Mouse (Mus musculus) liver, embryonic 12.5 days (tissue): ENCODE results near the gene Arl8a. TPM values are rescaled to one million over a fixed set of nuclear protein-coding genes. Genes with fewer than 3 reads are reported as not detected.

Source experiments
- ATAC-seq: fragments of 200-750 bp; cut with Nextera tagmentation; 2 replicates; pipeline ENCODE4 v1.8.0; 2017; ENCODE audit warnings: moderate number of reproducible peaks, mild to moderate bottlenecking, moderate library complexity
- H3K27ac ChIP-seq: fragments of 300-500 bp; sonication (generic); 2 replicates; pipeline ENCODE4 v1.5.1; 2016; ENCODE audit warnings: mild to moderate bottlenecking
- H3K27me3 ChIP-seq: fragments of 300-500 bp; sonication (generic); replicated peaks from 2 replicates; pipeline ENCODE4 v1.6.1; 2016; ENCODE audit warnings: mild to moderate bottlenecking, moderate library complexity
- H3K36me3 ChIP-seq: fragments of 300-500 bp; sonication (generic); 2 replicates; pipeline ENCODE4 v1.6.1; 2016; ENCODE audit warnings: mild to moderate bottlenecking, moderate library complexity
- H3K4me1 ChIP-seq: fragments of 300-500 bp; sonication (generic); 2 replicates; pipeline ENCODE4 v1.6.1; 2016
- H3K4me2 ChIP-seq: fragments of 300-500 bp; sonication (generic); 2 replicates; pipeline ENCODE4 v1.6.1; 2016; ENCODE audit warnings: mild to moderate bottlenecking, moderate library complexity
- H3K4me3 ChIP-seq: fragments of 300-500 bp; sonication (generic); 2 replicates; pipeline ENCODE4 v1.5.1; 2016; ENCODE audit warnings: mild to moderate bottlenecking, moderate library complexity
- H3K9ac ChIP-seq: fragments of 300-500 bp; sonication (generic); 2 replicates; pipeline ENCODE4 v1.6.1; 2016; ENCODE audit warnings: mild to moderate bottlenecking, moderate library complexity
- H3K9me3 ChIP-seq: fragments of 300-500 bp; sonication (generic); replicated peaks from 2 replicates; pipeline ENCODE4 v1.6.1; 2016; ENCODE audit warnings: mild to moderate bottlenecking, moderate library complexity
- WGBS: fragments of 180-500 bp; shearing (Covaris S2); methylation state at CpG from one replicate; pipeline ENCODE4 v1.1.7; 2016; ENCODE audit not compliant: insufficient replicate concordance; 5-methylcytosine and 5-hydroxymethylcytosine counted together
- polyA plus RNA-seq: library from polyadenylated mRNA; unstranded; fragments of >200 nt; fragmentation: Nextera tagmentation; extraction: Ambion mirVana; gene quantifications from 2 replicates; pipeline ENCODE4 v1.2.1, GENCODE M21; 2016

The Arl8a gene
- polyA plus RNA-seq, 1 experiment from 2014 or later: 15.8 TPM

DNA sequence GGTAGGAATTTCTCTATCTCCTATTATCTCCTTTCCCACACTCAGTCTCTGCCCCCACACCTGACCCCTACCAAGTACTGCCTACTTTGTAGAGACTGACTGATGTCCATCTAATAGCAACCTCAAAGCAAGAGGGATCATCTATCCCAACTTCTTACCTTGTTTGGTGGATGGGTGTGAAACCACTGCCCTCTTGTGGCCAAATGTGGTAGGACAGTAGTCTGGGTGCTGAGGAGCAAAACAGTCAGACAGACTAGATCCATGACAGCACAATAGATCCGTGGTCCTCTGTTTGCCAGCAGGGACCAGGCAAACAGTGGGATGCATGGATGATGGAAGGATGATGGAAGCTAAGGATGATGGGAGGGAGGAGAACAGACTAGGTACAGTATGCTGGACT is 10.1 kb upstream of the Arl8a start:
- no peak overlapping the region for H3K4me3 ChIP-seq
- H3K36me3 ChIP-seq: peaks cover 32% of the 10 kb centered on the region
- WGBS: 8% methylated on average over 1 of the region's 1 CpGs
- ATAC-seq: no peak
- H3K9me3 ChIP-seq: no peaks in the 10 kb centered on the region
- H3K4me2 ChIP-seq: no peak overlapping the region
- H3K9ac ChIP-seq: no peak overlapping the region
- no peak overlapping the region for H3K27ac ChIP-seq
- no peaks in the 10 kb centered on the region for H3K27me3 ChIP-seq
- peaks cover 47% of the 10 kb centered on the region for H3K4me1 ChIP-seq

DNA sequence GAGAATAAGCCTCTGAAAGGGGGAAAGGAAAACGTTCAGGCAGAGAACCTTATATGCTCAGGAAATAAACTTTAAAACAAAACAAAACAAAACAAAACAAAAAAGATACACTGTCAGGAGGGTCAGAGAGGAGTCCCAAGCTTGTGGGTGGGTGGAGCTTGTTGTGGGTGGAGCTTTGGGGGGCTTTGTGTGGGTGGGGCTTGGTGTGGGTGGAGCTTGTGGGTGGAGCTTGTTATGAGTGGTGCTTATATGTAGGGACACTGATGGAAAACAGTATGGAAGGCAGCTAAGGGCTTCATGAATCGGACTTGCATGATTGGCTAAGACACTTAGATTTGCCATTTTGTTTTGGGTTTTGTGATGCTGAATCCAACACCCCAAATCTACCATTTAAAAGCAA is 6.7 kb upstream of the Arl8a start:
- Histone ChIP-seq H3K4me3 (no peak overlapping the region), H3K9ac (no peak overlapping the region), H3K27me3 (peaks cover 5% of the 10 kb centered on the region; the same call in 1 of the 2 replicates), H3K36me3 (peaks cover 54% of the 10 kb centered on the region), H3K27ac (no peak overlapping the region), H3K4me1 (peaks cover 13% of the 10 kb centered on the region), H3K4me2 (no peak overlapping the region), H3K9me3 (no peaks in the 10 kb centered on the region)
- WGBS: 63% methylated on average over 2 of the region's 2 CpGs
- no peak for ATAC-seq

DNA sequence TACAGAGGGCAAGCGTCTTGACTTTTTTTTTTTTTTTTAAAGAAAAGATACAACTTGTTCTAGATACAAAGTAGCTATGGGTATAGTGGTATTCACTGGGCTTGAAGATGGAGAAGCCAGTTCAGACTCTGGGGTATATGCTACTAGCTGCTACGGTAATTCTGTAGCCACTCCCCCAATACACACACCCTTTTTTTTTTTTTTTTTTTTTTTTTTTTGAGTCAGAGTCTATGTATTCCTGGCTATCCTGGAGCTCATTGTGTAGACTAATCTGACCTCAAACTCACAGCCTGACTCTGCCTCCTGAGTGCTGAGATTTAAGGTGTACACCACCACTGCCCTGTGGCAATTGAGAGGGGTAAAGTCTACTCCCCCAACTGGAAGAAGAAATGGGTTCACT is 4.2 kb upstream of the Arl8a start:
- Histone ChIP-seq H3K4me3 (no peak overlapping the region), H3K27me3 (peaks cover 5% of the 10 kb centered on the region; the same call in 1 of the 2 replicates), H3K27ac (no peak overlapping the region), H3K9ac (no peak overlapping the region), H3K9me3 (no peaks in the 10 kb centered on the region), H3K36me3 (peaks cover 46% of the 10 kb centered on the region), H3K4me2 (no peak overlapping the region), H3K4me1 (peaks cover 17% of the 10 kb centered on the region)
- 68% methylated on average over 2 of the region's 2 CpGs for WGBS
- ATAC-seq: no peak

DNA sequence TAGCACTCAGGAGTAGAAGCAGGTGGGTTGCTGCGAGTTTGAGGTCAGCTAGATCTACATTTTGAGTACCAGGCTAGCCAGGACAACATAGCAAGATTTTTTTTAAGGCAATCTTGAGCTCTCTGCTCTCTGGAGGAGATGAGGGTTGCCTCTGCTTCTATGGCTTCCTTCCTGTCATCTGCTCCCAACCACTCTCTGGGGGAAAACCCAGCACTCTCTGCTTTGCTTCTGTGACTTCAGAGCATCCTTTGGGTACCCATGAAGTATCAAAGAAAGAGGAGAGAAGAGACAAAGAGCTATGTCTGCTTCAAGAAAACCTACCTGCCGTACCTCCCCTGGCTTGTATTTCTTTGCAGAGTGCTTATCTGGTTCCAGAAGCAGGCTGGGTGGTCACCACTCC is 2.7 kb upstream of the Arl8a start:
- H3K36me3 ChIP-seq: peaks cover 42% of the 10 kb centered on the region
- H3K4me1 ChIP-seq: peaks cover 26% of the 10 kb centered on the region
- H3K27ac ChIP-seq: no peak overlapping the region
- WGBS: 72% methylated on average over 2 of the region's 2 CpGs
- H3K4me3 ChIP-seq: no peak overlapping the region
- ATAC-seq: no peak
- no peak overlapping the region for H3K4me2 ChIP-seq
- H3K9me3 ChIP-seq: no peaks in the 10 kb centered on the region
- peaks cover 5% of the 10 kb centered on the region; the same call in 1 of the 2 replicates for H3K27me3 ChIP-seq
- no peak overlapping the region for H3K9ac ChIP-seq

DNA sequence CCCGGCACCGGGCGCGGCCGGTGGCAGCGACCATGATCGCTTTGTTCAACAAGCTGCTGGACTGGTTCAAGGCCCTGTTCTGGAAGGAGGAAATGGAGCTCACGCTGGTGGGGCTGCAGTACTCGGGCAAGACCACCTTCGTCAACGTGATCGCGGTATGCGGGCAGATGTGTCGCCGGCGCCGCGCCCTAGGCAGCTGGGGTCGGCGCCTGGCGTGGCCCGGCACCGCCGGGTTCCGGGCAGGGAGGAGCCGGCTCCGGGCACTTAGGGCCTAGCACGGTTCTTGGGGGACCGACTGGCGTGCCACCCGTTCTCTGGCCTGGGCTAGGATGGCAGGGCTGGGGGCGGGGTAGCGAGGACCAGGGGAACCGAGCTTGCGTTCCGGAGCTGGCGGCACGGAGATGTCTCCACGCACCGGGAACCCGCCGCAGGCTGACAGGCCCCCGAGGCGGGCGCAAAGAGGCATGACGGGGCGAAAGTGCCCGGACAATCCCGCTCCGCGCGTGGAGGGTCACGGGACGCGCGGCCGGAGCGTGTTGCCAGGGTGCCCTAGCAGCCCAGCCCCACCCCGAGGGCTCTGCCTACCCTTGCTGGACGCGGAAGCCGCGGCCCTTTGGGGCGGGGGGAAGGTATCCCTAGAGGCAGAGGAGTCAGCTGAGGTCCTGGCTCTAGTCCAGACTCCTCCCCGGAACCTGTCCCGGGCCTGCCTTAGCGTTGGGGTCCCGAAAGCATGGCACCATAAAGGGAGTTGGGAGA is 500 bp downstream of the Arl8a start:
- Histone ChIP-seq H3K9ac (peak overlapping the region; percentile 82), H3K27me3 (peaks cover 5% of the 10 kb centered on the region; the same call in 1 of the 2 replicates), H3K36me3 (peaks cover 21% of the 10 kb centered on the region), H3K4me1 (peaks cover 26% of the 10 kb centered on the region), H3K4me2 (peak overlapping the region; percentile 98), H3K9me3 (no peaks in the 10 kb centered on the region), H3K27ac (peak overlapping the region; percentile 83), H3K4me3 (peak overlapping the region; percentile 78)
- WGBS: under 1% methylated on average over 69 of the region's 69 CpGs
- peak; percentile 68 for ATAC-seq

DNA sequence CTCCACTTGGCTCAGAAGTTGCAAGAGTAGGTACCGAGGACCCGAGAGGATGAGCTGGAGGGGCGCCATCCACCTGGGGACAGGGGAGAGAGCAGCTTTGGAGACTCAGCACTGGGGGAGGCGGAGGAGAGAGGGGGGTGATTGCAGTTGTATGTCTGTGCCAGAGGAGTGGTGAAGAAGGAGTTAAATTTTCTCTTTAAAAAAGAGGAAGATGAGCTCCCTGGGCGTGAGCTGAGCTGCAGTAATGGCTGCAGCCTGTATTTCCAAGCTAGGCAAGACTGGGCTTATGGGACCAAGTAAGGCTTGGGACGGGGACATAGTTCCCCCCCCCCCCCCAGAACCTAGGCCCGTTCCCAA is 1.1 kb downstream of the Arl8a start:
- Histone ChIP-seq H3K36me3 (peaks cover 18% of the 10 kb centered on the region), H3K4me3 (peak overlapping the region; percentile 78), H3K4me1 (peaks cover 26% of the 10 kb centered on the region), H3K27ac (peak overlapping the region; percentile 83), H3K27me3 (peaks cover 5% of the 10 kb centered on the region; the same call in 1 of the 2 replicates), H3K4me2 (peak overlapping the region; percentile 98), H3K9ac (peak overlapping the region; percentile 82), H3K9me3 (no peaks in the 10 kb centered on the region)
- 5% methylated on average over 7 of the region's 7 CpGs for WGBS
- ATAC-seq: no peak

DNA sequence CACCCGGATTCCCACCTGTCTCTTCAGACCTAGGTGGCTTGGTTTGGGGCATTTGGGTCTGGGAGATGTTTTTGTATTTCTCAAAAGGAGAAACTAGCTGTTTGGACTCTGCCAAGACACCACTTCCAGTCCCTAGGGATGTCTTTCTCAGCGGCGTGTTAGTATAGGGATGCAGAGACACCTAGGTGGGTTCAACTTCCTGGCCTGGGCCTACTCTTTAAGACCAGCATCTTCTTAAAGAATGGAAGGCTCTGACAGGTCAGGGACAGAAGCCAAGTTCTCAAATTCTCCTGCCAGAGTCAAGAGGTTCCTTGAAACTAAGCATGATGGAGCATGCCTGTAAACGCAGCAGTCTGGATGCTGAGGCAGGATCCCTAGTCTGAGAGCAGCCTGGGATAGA is 1.9 kb downstream of the Arl8a start:
- Histone ChIP-seq H3K36me3 (peaks cover 10% of the 10 kb centered on the region), H3K9ac (no peak overlapping the region), H3K4me2 (peak overlapping the region; percentile 98), H3K27ac (peak overlapping the region; percentile 13; the same call in 1 of the 2 replicates), H3K9me3 (no peaks in the 10 kb centered on the region), H3K4me3 (peak overlapping the region; percentile 78; the same call in 1 of the 2 replicates), H3K27me3 (0 out of 2 replicates have a peak, but pooled peaks cover under 1% of the 10 kb centered on the region), H3K4me1 (peaks cover 26% of the 10 kb centered on the region)
- no peak for ATAC-seq
- 76% methylated on average over 4 of the region's 4 CpGs for WGBS

DNA sequence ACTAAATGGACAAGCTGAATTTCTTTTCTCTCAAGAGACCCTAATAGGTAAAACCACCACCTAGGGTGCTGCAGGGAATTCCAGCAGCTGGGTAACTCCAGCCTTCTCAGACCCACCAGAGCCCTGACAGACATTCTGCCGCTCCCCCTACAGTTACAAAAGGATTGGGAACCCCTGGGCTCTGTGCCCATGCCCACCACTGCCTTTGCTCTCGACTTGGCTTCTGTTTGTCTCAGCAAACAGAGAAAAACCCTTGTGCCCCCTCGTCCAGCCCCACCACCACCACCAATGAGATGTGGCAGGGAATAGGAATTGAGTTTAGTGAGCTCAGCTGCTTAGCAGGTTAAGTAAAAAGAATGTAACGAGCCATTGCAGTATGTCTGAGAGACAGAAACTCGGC is 2.4 kb downstream of the Arl8a start:
- Histone ChIP-seq H3K4me3 (no peak overlapping the region), H3K9me3 (no peaks in the 10 kb centered on the region), H3K4me2 (no peak overlapping the region), H3K9ac (no peak overlapping the region), H3K27me3 (no peaks in the 10 kb centered on the region), H3K36me3 (peaks cover 5% of the 10 kb centered on the region), H3K4me1 (peaks cover 28% of the 10 kb centered on the region), H3K27ac (no peak overlapping the region)
- WGBS: 75% methylated on average over 5 of the region's 5 CpGs
- no peak for ATAC-seq

DNA sequence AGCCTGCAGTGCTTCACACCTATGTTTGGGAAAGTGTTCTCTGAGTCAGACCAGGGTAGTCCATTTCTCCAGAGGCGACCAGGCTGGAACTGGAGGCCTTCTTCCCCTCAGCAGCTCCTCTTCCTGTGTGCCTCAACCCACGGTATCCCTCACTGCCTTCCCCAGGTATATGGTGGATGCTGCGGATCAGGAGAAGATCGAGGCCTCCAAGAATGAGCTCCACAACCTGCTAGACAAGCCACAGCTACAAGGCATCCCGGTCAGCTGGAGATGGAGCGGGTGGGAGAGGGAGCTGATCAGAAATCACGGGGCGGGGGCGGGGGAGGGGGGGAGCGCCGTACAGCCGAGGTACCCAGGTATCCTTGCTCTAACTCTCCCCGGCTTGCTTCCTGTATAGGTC is 7.4 kb downstream of the Arl8a start:
- WGBS: 60% methylated on average over 12 of the region's 13 CpGs
- no peak for ATAC-seq
- H3K27ac ChIP-seq: 0 out of 2 replicates have a peak overlapping the region, but pooled peaks have one; percentile 21
- H3K9me3 ChIP-seq: no peaks in the 10 kb centered on the region
- H3K36me3 ChIP-seq: peaks cover 20% of the 10 kb centered on the region
- no peak overlapping the region for H3K9ac ChIP-seq
- peak overlapping the region; percentile 46 for H3K4me2 ChIP-seq
- H3K4me3 ChIP-seq: no peak overlapping the region
- H3K27me3 ChIP-seq: 0 out of 2 replicates have a peak, but pooled peaks cover 2% of the 10 kb centered on the region
- peaks cover 16% of the 10 kb centered on the region for H3K4me1 ChIP-seq

DNA sequence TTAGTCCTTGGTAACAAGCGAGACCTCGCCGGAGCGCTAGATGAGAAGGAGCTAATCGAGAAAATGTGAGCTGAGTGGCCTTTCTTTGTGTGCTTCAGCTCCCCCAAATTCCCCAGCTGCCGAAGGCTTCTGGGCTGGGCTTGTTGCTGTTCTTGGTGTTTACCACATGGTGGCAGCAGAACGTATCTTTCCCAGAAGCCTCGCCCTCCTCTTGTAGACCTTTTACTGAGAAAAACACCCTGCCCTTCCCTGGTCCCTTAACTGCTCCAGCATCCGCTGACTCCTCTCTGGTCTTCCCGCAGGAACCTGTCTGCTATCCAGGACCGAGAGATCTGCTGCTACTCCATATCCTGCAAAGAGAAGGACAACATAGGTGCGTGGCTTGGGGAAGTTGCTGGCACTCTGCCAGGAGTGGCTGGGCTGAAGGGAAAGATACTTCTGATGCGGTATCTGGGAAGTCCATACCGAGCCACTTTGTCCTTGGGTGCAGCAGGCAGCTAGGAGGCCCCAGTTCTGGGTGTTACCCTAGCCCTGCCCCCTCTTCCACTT is 7.9 kb downstream of the Arl8a start:
- Histone ChIP-seq H3K36me3 (peaks cover 20% of the 10 kb centered on the region), H3K9me3 (no peaks in the 10 kb centered on the region), H3K4me2 (peak overlapping the region; percentile 46), H3K4me1 (peaks cover 16% of the 10 kb centered on the region), H3K9ac (no peak overlapping the region), H3K4me3 (no peak overlapping the region), H3K27ac (peak overlapping the region; percentile 34), H3K27me3 (0 out of 2 replicates have a peak, but pooled peaks cover 7% of the 10 kb centered on the region)
- ATAC-seq: peak; percentile 75
- WGBS: 15% methylated on average over 14 of the region's 14 CpGs

DNA sequence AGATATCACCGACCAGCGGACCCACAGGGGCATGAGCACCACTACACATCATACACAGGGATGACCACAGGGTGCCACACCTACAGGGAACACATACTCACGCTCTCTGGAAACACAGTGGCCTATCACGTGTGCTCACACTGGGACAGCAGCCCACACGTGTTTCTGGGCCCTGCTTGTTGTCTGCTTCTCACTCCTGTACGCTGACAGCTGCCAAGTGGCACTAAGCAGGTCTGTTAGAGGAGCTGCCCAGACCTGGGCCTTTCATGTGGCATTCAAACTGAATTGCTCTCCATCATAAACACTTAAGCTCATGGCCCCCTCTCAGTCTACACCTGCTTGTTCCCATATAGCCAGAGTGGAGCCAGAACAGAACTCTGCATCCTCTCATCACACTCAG is 9.7 kb downstream of the Arl8a start:
- Histone ChIP-seq H3K27ac (no peak overlapping the region), H3K4me3 (no peak overlapping the region), H3K36me3 (peaks cover 17% of the 10 kb centered on the region), H3K27me3 (0 out of 2 replicates have a peak, but pooled peaks cover 12% of the 10 kb centered on the region), H3K4me2 (no peak overlapping the region), H3K9me3 (no peaks in the 10 kb centered on the region), H3K9ac (no peak overlapping the region), H3K4me1 (peaks cover 16% of the 10 kb centered on the region)
- ATAC-seq: no peak
- WGBS: 75% methylated on average over 6 of the region's 6 CpGs

DNA sequence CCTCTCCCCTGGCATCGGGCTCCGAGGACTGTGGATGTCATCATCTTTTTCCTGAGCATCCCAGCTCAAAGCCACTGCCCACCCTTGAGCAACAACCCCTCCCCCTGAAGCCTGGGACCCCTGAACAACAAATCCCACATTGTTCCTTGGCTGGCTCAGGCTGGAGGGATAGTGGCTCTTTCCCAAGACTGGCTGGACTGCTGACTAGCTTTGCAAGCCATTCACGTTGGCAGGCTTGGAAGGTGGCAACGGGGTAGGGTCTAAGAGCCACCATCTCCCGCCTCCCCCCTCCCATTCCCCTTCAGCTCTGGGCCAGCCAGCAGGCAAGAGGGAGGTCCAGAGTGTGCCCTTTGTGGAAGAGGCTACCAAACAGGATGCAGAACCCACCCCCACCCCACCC is 12.0 kb downstream of the Arl8a start:
- ATAC-seq: no peak
- H3K27me3 ChIP-seq: 0 out of 2 replicates have a peak, but pooled peaks cover 12% of the 10 kb centered on the region

More for the DNA sequence above, 12.0 kb downstream of the Arl8a start:
- no peak overlapping the region for H3K9ac ChIP-seq
- H3K36me3 ChIP-seq: peaks cover 16% of the 10 kb centered on the region
- no peak overlapping the region for H3K4me2 ChIP-seq
- 54% methylated on average over 5 of the region's 5 CpGs for WGBS
- peaks cover 16% of the 10 kb centered on the region for H3K4me1 ChIP-seq
- no peak overlapping the region for H3K27ac ChIP-seq
- no peak overlapping the region for H3K4me3 ChIP-seq
- H3K9me3 ChIP-seq: no peaks in the 10 kb centered on the region
